ENCODE assay signal across 8 mouse cellular contexts in the genomic region with DNA sequence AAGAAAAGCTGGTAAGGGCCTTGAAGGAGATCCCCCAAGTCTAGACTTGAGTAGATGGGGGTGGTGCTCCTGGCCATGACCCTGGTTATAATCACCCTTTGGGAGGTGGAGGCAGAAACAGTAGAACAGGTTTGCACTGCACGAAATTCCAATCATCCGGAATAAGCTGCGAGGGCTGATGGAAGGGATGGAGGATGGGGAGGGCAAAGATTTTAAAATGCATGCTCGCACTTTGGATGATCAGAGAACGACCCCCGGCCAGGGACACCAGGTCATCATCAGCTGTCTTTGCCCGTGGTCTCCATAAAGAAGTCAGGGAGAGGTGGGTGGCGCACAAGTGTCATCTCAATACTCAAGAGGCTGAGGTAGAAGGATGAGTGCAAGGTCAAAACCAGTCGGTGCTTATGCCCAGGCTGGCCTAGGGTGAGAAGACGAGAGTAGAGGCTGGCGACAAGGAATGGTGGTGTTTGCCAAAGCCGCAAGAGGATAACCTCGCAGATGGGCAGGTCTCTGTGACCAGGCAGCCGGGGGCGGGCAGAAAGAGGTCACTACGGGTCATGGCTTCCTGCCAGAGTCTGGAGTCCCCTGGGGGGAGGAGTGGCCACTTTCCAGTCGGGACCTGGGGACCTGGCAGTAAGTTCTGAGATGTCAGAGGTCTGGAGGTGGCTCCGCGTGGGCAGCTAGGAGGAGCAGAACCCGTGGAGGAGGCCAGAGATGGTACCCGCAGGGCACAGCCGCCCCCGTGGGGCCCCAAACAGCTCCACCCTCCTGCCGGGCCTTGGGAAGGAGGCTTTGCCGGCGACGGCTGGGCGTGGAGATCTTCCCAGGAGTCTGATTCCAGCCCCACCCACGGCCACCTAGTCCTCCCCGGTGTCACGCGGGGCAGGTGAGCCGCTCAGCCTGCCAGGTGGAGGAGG. TPM values are rescaled to one million over a fixed set of nuclear protein-coding genes. Genes with fewer than 3 reads are reported as not detected.
A peak's percentile ranks its signal among the peaks of the same experiment; 100 is the strongest.
DNase-seq lines count a peak whose midpoint lies in the region; ATAC-seq and TF ChIP-seq lines count a peak whose summit lies in the region.

No protein-coding gene starts in this region.

- H3K9ac ChIP-seq in midbrain, embryonic 12.5 days (replicated peaks): no peak overlapping the region

- ATAC-seq in erythroid progenitor cell, adult 5-6 weeks (replicated peaks; ENCODE audit: low FRiP score, poor library complexity, severe bottlenecking): peak; percentile 23; the same call in 1 of the 2 replicates
- no peak for ATAC-seq in midbrain, embryonic 12.5 days (ENCODE audit: low FRiP score, low read depth)

- peaks cover 20% of the 10 kb centered on the region for H3K36me3 ChIP-seq in E14TG2a.4 (ENCODE audit: insufficient read depth, low read length)
- H3K36me3 ChIP-seq in midbrain, embryonic 12.5 days: peaks cover 19% of the 10 kb centered on the region

- peak overlapping the region; percentile 57 for H3K4me2 ChIP-seq in midbrain, embryonic 12.5 days (replicated peaks)

- H3K27ac ChIP-seq in midbrain, embryonic 12.5 days (replicated peaks): peak overlapping the region; percentile 90

- no peaks in the 10 kb centered on the region for H3K9me3 ChIP-seq in E14TG2a.4 (ENCODE audit: low read length)
- H3K9me3 ChIP-seq in midbrain, embryonic 12.5 days: no peaks in the 10 kb centered on the region

- peak overlapping the region; percentile 81 for H3K4me3 ChIP-seq in E14TG2a.4 (replicated peaks; ENCODE audit: low read length)
- peak overlapping the region; percentile 47 for H3K4me3 ChIP-seq in midbrain, embryonic 12.5 days

- intact Hi-C loops in heart, postnatal 10 days (cut with DNase I): no loop called here

- TF ChIP-seq CTCF in E14TG2a.4 (conservative IDR thresholded peaks at IDR 0.05; ENCODE audit: low read length): no peak

- WGBS in midbrain, embryonic 12.5 days: 2% methylated on average over 32 of the region's 33 CpGs

- H3K4me1 ChIP-seq in E14TG2a.4 (replicated peaks; ENCODE audit: low read depth, low read length): peaks cover 93% of the 10 kb centered on the region
- H3K4me1 ChIP-seq in midbrain, embryonic 12.5 days: peaks cover 79% of the 10 kb centered on the region

- DNase-seq in adrenal gland, postnatal 14 days: peak; percentile 96
- peak; percentile 91 to 95 for DNase-seq in heart, postnatal 10 days
- peak; percentile 94 to 96 for DNase-seq in kidney, postnatal 4 days
- peak; percentile 76 to 86 for DNase-seq in spleen, postnatal 4 days (ENCODE audit: low spot score in 2 of 2)
- DNase-seq in layer of hippocampus, postnatal 14 days (ENCODE audit: low spot score in 2 of 2): no peak

- H3K27me3 ChIP-seq in E14TG2a.4 (ENCODE audit: insufficient read depth, low read length): no peaks in the 10 kb centered on the region
- H3K27me3 ChIP-seq in midbrain, embryonic 12.5 days: peaks cover 6% of the 10 kb centered on the region; the same call in 1 of the 2 replicates

RNA-seq across cellular contexts. Expression of gene Cirbp, which starts 5.1 kb away (rescaled TPM):
- 67.6 and 106 TPM in 2 replicates for total RNA-seq in adrenal gland, postnatal 14 days (2021)
- total RNA-seq in erythroid progenitor cell, adult 5-6 weeks (2015; ENCODE audit: low replicate concordance): 10.1 and 19.7 TPM in 2 replicates
- total RNA-seq in erythroid progenitor cell, adult 5-6 weeks (2017; ENCODE audit: low replicate concordance): 33.5 and 39.6 TPM in 2 replicates
- total RNA-seq in heart, postnatal 10 days (2021): 100 to 1,000 TPM; 113 to 134 TPM
- 227 and 233 TPM in 2 replicates for polyA plus RNA-seq in midbrain, embryonic 12.5 days (2016; fragmentation: Nextera tagmentation; extraction: Ambion mirVana)
- total RNA-seq in layer of hippocampus, postnatal 14 days (2021): 100 to 1,000 TPM in 1 of 2 experiments, 10 to 100 TPM in 1; 93.5 to 126 TPM

RNA-seq across cellular contexts. Expression of gene 1600002K03Rik, which starts 12.0 kb away (rescaled TPM):
- 8.6 and 9.5 TPM in 2 replicates for total RNA-seq in adrenal gland, postnatal 14 days (2021)
- not detected in 2 replicates for total RNA-seq in erythroid progenitor cell, adult 5-6 weeks (2015; ENCODE audit: low replicate concordance)
- not detected in 2 replicates for total RNA-seq in erythroid progenitor cell, adult 5-6 weeks (2017; ENCODE audit: low replicate concordance)
- total RNA-seq in heart, postnatal 10 days (2021): 1 to 10 TPM; 3.1 to 3.4 TPM
- polyA plus RNA-seq in midbrain, embryonic 12.5 days (2016; fragmentation: Nextera tagmentation; extraction: Ambion mirVana): 12.9 and 13.6 TPM in 2 replicates
- total RNA-seq in layer of hippocampus, postnatal 14 days (2021): 1 to 10 TPM; 5.1 to 5.2 TPM

RNA-seq across cellular contexts. Expression of gene Midn, which starts 12.6 kb away (rescaled TPM):
- 114 and 140 TPM in 2 replicates for total RNA-seq in adrenal gland, postnatal 14 days (2021)
- total RNA-seq in erythroid progenitor cell, adult 5-6 weeks (2015; ENCODE audit: low replicate concordance): 20.1 and 23.8 TPM in 2 replicates
- 12.5 and 18.2 TPM in 2 replicates for total RNA-seq in erythroid progenitor cell, adult 5-6 weeks (2017; ENCODE audit: low replicate concordance)
- total RNA-seq in heart, postnatal 10 days (2021): 100 to 1,000 TPM; 132 to 190 TPM
- polyA plus RNA-seq in midbrain, embryonic 12.5 days (2016; fragmentation: Nextera tagmentation; extraction: Ambion mirVana): 41.7 and 46.4 TPM in 2 replicates
- total RNA-seq in layer of hippocampus, postnatal 14 days (2021): 10 to 100 TPM; 90.9 to 100.0 TPM

RNA-seq across cellular contexts. Expression of gene Efna2, which starts 18.6 kb away (rescaled TPM):
- total RNA-seq in adrenal gland, postnatal 14 days (2021): 3.1 and 3.9 TPM in 2 replicates
- total RNA-seq in erythroid progenitor cell, adult 5-6 weeks (2015; ENCODE audit: low replicate concordance): not detected in 2 replicates
- total RNA-seq in erythroid progenitor cell, adult 5-6 weeks (2017; ENCODE audit: low replicate concordance): not detected in 2 replicates
- 1 to 10 TPM; 1.4 to 1.7 TPM for total RNA-seq in heart, postnatal 10 days (2021)
- 114 and 127 TPM in 2 replicates for polyA plus RNA-seq in midbrain, embryonic 12.5 days (2016; fragmentation: Nextera tagmentation; extraction: Ambion mirVana)
- total RNA-seq in layer of hippocampus, postnatal 14 days (2021): 10 to 100 TPM; 14.8 TPM

RNA-seq across cellular contexts. Expression of gene Cbarp, which starts 20.1 kb away (rescaled TPM):
- 69.9 and 137 TPM in 2 replicates for total RNA-seq in adrenal gland, postnatal 14 days (2021)
- total RNA-seq in erythroid progenitor cell, adult 5-6 weeks (2015; ENCODE audit: low replicate concordance): not detected in 2 replicates
- total RNA-seq in erythroid progenitor cell, adult 5-6 weeks (2017; ENCODE audit: low replicate concordance): not detected in 2 replicates
- 1 to 10 TPM; 3.2 to 4.1 TPM for total RNA-seq in heart, postnatal 10 days (2021)
- 19.3 and 20.0 TPM in 2 replicates for polyA plus RNA-seq in midbrain, embryonic 12.5 days (2016; fragmentation: Nextera tagmentation; extraction: Ambion mirVana)
- total RNA-seq in layer of hippocampus, postnatal 14 days (2021): 100 to 1,000 TPM; 401 to 436 TPM

Comparison
In these comparisons a context has a peak if more than half of its experiments do, and no peak if none do; other contexts are left out.
1. DNase-seq: peak in adrenal gland, postnatal 14 days (single experiment), heart, postnatal 10 days (2 of 2), kidney, postnatal 4 days (2 of 2) and spleen, postnatal 4 days (2 of 2); none in layer of hippocampus, postnatal 14 days (0 of 2).